Mouse (Mus musculus): ENCODE data around the gene Trmt6. TPM values are rescaled to one million over a fixed set of nuclear protein-coding genes. Genes with fewer than 3 reads are reported as not detected.

The Trmt6 gene
- total RNA-seq (2021) = 10 to 100 TPM; 22.4 to 28.4 TPM
- long read RNA-seq, experiment 1, transcript Trmt6-201 (11 exons, 2,828 nt) = major isoform, 35 of 42 reads
- long read RNA-seq, experiment 1, partial matches to known transcripts = 1 of 42 reads
- long read RNA-seq, experiment 1, other reads (novel, unspliced or antisense) = 6 of 42 reads
- long read RNA-seq, experiment 2, transcript Trmt6-201 (11 exons, 2,828 nt) = major isoform, 22 of 30 reads
- long read RNA-seq, experiment 2, partial matches to known transcripts = 1 of 30 reads
- long read RNA-seq, experiment 2, other reads (novel, unspliced or antisense) = 6 of 30 reads

DNA sequence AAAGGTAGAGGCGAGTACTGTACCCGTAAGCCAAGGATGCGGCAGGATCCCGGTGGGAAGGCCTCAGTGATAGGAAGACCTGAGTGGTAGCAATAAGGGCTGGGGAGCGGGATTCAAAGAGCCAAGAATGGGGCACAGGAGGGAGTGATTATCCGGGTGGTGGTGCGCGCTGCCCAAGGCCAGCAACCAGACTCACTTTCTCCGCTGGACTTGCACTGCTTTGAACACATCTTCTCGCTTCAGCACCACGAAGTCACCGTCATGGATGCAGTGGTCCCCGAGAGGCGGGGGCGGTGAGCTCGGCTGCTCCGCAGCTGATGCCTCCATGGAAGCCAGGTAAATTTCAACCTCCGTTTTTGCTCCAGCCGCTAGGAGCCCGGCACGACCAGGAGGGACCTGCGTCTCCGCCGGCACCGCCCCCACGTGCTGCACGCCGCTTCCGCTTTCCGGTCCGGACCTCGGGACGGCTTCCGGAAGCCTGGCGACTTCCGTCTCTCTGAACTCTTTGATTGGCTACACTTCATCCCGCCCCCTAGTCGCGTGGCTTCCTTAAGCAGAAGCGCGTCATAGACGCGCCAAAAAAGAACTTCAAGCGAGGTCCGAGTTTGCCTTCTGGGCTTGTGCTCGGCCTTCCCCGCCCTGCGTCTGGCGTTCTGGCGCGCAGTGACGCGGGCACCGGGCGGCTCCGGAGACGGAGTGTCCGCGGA lies at the start of gene Trmt6, which contains the start of gene Mcm8:
Trmt6 (minus strand) TSS at position 448 of the 707 bp plus-strand sequence.
Mcm8 (plus strand) TSS at position 534 of the 707 bp plus-strand sequence.
- intact Hi-C loops (cut with DNase I) = loop anchor here (10.0 kb wide), 1 partner anchor 301 kb away; no protein-coding TSS in a partner anchor

DNA sequence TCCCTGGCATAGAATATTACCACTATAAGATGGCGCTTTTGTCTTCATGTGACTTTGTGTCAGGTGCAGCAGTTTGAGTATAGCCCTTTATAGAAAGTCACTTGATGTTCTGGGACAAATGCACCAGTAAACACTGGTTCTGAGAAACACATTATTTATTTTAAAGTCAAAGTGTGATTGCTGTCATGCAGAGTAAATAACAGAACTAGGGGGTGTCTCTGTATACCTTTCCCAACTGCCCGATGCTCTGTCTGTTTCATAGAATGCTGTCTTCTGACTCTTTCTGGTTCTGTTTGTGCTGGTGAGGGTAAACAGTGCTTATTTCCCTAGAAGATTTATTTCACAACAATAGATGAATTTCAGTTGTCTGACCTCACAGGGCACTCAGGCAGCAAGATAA lies 47.5 kb upstream of the Trmt6 start:
- intact Hi-C loops (cut with DNase I) = no loop called here
- no peak for DNase-seq (ENCODE audit: low spot score in 2 of 2)

More for the DNA sequence above, at the start of gene Trmt6, which contains the start of gene Mcm8:
- peak; percentile 90 to 92 for DNase-seq (ENCODE audit: low spot score in 2 of 2)

DNA sequence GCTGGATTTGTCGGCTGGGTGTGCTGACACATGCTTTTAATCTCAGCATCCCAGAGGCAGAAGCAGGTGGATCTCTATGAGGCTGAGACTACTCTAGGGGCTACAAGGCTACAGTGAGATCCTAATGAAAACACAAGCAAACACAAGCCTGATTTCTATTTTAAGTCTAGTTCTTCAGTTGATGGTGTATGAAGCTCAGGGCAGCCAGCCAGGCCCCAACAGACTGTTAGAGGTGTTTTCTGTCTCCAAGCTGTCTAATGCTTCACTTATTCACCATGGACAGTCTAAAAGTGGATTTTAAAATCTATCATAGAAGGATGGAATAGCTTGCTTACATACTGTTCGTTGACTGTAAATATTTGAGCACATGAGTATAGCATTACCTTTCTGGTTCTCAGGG lies 45.6 kb upstream of the Trmt6 start:
- intact Hi-C loops (cut with DNase I) = no loop called here
- peak; percentile 15 to 22 for DNase-seq (ENCODE audit: low spot score in 2 of 2)

DNA sequence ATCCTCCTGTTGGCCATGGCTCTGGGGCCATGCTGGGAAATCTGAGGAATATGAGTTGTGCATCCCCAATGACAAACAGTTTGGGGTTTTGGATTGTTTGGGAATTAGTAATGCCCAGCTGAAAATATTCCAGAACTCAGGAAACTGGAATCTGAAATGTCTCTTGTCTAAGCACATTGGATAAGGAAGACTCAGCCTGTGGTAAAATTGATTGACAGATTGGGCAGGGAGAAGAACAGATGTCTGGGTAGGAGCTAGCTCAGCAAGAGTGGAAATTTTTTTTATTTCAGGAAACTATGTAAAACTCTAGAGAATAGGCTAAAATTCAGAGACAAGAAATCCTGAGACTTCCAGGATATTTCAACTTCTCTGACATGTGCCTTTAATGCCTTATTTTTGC lies 44.6 kb upstream of the Trmt6 start:
- DNase-seq (ENCODE audit: low spot score in 2 of 2) = no peak
- intact Hi-C loops (cut with DNase I) = no loop called here

DNA sequence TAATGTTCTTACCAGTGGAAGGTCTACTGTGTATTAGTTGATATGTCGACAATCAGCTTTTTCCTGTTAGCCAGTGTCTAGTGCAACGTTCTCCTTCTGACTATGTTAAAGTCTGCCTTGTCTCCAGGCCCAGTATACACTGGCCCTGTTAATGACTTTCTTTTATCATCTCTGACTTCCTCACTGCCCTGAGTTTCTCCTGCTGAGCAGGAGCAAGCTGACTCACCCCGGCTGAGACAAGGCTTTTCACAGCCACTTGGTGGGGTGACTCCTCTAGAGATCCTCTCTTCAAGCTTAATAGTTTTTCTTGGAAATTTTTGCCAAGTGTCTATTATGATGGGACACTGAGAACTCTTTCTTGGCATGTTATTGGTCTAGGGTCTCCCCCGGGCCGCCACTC lies 40.5 kb upstream of the Trmt6 start:
- intact Hi-C loops (cut with DNase I) = no loop called here
- DNase-seq (ENCODE audit: low spot score in 2 of 2) = no peak

DNA sequence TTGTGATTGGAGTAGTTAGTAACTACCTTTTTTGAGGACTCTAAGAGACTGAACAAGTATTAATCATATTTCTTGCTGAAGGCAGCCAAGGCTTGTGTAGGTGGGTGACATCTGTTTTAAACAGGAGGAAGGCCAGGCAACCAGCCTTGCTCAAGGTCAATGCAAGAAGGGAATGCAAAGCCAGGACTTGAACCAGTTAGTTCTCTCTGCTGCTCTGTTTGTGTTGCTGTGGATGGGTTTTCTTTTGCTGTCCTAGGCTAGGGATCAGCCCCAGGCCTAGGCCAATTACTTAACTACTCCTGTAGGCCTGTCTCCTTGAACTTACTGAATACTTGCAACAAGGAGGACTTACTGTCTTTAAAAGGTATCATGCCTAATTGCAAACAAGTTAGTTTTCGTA lies 37.2 kb upstream of the Trmt6 start:
- intact Hi-C loops (cut with DNase I) = no loop called here
- no peak for DNase-seq (ENCODE audit: low spot score in 2 of 2)

DNA sequence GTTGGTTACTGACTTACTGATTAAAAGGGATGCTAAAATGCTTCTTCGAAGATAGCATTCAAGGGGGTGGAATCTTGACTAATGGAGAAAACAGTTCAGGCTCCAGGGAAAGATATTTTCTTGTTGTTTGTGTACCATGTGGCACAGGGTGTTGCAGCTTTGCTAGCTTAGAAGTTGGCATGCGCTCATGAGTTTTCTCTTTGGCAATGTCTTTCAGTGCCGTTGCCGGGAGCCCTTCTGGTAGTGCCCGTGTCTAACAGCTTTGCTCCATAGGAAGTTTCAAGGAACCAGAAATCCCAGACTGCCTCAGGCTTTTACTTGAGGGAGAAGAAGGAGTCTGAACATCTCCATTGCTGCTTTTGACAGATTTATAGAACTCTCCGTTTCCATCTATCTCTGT lies 33.3 kb upstream of the Trmt6 start:
- intact Hi-C loops (cut with DNase I) = no loop called here
- no peak for DNase-seq (ENCODE audit: low spot score in 2 of 2)

DNA sequence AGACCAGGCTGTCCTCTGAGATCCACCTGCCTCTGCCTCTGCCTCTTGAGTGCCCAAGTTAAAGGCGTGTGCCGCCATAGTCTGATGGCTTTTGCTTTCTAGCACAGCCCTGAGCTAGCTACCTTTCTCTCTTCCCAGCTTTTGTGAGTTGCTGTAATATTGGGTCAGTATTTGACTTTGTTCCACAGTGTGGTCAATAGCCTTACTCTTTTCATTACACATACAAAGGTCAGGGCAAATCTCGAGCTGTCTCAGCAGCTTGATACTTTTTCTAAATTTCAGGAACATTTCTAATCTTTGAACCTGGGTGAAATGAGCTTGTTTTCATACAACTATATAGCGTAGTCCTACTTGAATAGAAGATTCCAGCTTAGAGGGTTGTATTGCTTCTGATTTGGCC lies 32.5 kb upstream of the Trmt6 start:
- no peak for DNase-seq (ENCODE audit: low spot score in 2 of 2)
- intact Hi-C loops (cut with DNase I) = no loop called here

DNA sequence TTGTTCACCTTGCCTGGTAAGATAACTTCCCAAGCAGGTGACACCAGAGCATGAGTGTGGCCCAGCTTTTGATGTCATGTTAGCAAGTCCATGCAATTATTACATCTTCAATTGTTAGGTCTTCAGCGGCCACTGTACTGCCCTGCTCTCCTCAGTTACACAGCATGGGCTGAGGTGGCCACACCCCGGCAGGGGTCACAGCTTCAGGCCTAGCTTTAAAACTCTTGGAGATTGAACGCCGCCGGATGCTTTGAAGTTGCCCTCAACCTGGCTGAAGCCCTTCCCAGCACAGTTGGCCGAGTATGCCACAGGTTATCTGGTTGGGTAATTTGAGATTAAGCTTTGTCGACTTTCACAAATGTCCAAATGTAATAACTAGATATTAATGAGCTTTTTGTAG lies 31.7 kb upstream of the Trmt6 start:
- intact Hi-C loops (cut with DNase I) = loop anchor here (2.0 kb wide), 1 partner anchor 55 kb away; no protein-coding TSS in a partner anchor
- DNase-seq (ENCODE audit: low spot score in 2 of 2) = no peak

DNA sequence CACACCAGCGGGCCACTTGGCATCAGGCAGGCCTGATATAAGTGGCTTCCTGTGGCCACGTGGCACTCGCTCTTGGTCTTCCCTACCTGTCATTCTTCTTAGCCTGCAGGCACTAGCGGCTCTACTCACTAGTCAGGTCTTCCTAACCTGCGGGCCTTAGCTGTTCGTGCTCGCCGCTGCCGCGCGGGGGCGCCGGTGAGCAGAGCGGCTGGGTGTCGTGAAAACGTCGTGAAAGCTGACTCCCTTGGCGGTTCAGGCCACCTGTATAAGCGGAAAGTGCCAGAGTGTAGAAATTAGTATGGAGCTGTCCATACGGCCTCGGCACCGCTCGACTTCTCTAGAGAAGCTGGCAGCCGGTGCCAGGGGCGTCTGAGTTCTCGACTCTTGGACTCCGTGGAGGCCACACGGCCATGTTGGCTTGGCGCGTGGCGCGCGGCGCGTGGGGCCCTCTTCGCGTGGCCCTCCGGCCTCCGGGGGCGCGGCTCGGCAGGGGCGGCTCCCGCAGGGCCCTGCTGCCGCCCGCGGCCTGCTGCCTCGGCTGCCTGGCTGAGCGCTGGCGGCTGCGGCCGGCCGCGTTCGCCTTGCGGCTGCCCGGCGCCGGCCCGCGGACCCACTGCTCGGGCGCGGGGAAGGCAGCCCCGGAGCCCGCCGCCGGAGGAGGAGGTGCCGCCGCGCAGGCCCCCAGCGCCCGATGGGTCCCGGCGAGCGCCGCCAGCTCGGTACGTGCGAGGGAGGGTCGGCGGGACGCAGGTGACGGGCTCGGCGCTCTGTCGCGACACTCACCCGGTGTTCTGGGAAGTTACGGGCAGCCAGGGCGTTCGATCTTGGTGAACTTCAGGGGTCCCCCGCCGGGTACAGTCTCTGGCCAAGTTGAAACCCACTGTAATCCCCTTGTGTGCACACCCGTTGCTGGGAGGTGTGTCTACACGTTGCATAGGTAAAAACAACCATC lies 30.8 kb upstream of the Trmt6 start, which contains the start of gene Crls1:
Crls1 (plus strand) TSS at position 260 of the 952 bp plus-strand sequence.
- intact Hi-C loops (cut with DNase I) = loop anchor here (2.0 kb wide), 1 partner anchor 56 kb away; no protein-coding TSS in a partner anchor
- peak; percentile 97 for DNase-seq (ENCODE audit: low spot score in 2 of 2)

DNA sequence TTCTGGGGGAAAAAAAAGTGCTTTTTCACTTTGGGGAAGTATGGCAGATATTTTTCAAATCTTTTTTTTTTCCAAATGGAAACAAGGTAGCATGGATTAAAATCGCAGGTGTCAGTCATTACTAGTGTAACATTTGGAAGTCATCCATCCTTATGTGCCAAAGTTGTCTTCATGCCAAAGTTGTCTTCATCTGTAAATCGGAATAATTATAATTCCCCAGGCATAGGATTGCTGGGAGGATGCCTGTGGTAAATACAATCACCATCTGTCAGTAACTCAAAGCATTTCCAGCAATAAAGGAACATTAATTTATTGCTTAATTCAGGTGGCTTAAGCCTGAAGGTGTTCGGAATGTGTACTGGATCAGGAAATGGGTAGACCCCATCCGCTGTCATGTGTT lies 25.2 kb upstream of the Trmt6 start:
- intact Hi-C loops (cut with DNase I) = no loop called here
- DNase-seq (ENCODE audit: low spot score in 2 of 2) = no peak

DNA sequence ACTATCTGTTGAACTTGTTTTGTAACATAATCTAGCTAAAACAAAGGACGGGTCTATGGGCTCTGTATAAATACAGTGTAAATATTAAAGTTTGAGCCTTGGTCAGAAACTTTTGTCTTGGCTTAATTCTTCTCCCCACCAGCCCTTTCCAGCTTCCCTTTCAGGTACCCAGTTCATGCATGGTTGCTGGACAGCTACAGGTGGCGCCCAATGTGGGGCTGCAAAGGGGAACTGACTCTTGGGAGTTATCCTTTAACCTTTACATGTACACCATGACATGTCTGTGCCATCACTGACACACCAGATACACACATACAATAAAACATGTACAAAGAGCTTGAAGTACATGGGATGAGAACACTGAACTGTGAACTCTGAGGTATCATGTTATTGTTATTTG lies 12.9 kb downstream of the Trmt6 start:
- intact Hi-C loops (cut with DNase I) = no loop called here
- DNase-seq (ENCODE audit: low spot score in 2 of 2) = no peak

DNA sequence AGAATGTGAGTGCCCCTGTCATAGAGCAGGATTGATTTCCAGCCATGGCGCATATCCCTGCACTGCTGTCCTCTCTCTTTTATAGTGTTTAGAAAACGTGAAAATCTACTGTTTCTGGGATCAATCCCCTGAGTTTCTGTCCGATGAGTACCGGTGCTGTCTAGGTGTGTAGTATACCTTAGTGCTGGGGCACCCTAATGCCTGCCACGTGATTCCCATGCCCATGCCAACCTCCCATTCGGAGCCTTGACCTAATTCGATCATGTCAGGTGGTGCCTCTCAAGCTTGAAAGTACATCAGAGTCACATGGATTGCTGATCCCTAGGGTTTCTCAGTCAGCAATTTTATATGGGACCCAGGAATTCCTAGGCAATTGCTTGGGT lies 21.7 kb downstream of the Trmt6 start:
- intact Hi-C loops (cut with DNase I) = loop anchor here (5.0 kb wide), 1 partner anchor 227 kb away; no protein-coding TSS in a partner anchor
- DNase-seq (ENCODE audit: low spot score in 2 of 2) = no peak

DNA sequence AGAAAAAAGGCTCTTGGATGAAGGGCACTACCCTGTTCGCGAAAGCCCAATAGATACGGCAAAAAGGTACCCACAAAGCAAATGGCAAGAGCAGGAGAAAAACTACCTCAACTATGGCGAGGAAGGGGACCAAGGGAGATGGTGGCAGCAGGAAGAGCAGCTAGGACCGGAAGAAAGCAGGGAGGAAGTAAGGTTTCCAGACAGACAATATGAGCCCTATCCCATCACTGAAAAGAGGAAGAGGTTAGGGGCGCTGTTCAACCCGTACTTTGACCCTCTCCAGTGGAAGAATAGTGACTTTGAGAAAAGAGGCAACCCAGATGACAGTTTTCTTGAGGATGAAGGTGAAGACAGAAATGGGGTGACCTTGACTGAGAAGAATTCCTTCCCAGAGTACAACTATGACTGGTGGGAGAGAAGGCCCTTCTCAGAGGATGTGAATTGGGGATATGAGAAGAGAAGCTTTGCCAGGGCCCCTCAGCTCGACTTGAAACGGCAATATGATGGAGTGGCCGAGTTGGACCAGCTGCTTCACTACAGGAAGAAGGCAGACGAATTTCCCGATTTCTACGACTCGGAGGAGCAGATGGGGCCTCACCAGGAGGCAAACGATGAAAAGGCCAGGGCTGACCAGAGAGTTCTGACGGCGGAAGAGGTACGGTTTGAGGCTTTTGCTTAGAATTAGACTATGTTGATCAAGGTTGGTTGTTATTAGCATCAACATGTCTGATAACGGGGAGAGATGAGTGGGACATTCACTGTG lies 22.2 kb downstream of the Trmt6 start:
- DNase-seq (ENCODE audit: low spot score in 2 of 2) = no peak
- intact Hi-C loops (cut with DNase I) = loop anchor here (5.0 kb wide), 1 partner anchor 226 kb away; no protein-coding TSS in a partner anchor

DNA sequence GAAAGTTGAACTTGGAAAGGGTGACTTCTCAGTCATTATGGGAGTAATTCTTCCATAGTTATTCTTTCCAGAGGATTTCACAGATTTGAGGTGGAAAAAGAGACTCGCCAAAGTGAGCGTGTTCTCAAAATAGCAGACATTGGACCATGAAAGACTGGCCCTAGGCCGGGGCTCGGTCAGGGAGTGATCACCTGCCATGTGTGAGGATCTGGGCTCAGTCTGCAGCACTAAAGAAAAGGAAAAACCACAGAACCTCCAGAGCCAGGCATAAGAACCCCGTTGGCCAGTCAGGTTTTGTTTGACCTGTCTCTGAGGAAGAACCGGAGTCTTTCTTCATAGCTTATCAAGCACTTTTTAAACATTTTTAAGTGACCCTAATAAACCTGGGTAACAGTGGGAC lies 31.8 kb downstream of the Trmt6 start:
- intact Hi-C loops (cut with DNase I) = loop anchor here (5.0 to 10.0 kb wide), 3 partner anchors 67 to 269 kb away; no protein-coding TSS in a partner anchor
- no peak for DNase-seq (ENCODE audit: low spot score in 2 of 2)

DNA sequence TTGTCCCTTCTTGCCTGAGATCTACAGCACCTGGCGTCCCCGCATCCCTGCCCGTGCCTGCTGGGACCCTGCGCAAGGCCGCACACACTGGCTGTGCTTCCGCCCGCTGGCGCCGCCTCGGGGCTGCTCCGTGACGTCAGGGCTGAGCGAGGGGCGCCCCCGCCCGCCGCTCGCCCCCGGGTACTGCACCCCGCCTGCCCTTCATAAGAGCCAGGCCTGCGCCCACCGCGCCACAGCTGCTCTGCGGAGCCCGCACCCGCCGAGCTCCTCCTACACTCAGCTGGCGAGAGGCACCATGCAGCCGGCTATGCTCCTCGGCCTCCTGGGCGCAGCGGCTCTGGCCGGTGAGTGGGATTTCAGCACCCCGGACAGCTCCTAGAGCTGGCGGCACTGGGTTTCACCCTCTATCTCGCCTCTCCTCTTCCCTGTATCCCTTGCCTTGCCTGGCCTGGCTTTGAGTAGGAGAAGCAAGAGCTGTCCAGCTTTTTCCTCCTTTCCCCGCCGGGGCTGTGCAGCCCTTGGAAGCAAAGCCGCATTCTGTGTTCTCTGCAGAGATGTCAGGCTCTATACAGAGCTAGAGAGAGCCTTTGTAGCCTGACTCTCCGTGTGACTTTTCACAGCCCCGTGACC lies 34.3 kb downstream of the Trmt6 start:
- intact Hi-C loops (cut with DNase I) = loop anchor here (5.0 to 10.0 kb wide), 3 partner anchors 64 to 267 kb away; no protein-coding TSS in a partner anchor

DNA sequence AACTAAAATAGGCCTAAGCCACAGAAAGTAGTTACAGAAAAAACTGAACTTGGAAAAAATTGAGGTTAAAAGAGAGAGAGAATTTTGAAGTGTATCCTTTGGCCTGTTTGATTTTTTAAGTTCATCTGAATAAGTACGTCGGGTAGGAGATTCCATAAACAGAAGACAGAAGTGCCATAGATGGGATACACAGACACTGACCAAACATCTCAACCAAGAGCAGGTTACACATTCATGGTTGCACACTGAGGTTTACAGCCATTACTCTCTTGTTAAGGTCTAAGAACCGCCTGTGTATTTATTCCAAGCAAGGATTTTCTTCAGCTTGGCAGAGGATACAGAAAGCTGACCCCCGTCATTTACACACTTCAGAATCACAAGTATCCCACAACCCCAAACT lies 34.9 kb downstream of the Trmt6 start, which contains the start of gene Chgb:
Chgb (plus strand) TSS at position 301 of the 400 bp plus-strand sequence.
- DNase-seq (ENCODE audit: low spot score in 2 of 2) = no peak
- intact Hi-C loops (cut with DNase I) = loop anchor here (5.0 to 10.0 kb wide), 3 partner anchors 64 to 266 kb away; no protein-coding TSS in a partner anchor

More for the DNA sequence above, 34.3 kb downstream of the Trmt6 start:
- DNase-seq (ENCODE audit: low spot score in 2 of 2) = peak; percentile 86 to 88

DNA sequence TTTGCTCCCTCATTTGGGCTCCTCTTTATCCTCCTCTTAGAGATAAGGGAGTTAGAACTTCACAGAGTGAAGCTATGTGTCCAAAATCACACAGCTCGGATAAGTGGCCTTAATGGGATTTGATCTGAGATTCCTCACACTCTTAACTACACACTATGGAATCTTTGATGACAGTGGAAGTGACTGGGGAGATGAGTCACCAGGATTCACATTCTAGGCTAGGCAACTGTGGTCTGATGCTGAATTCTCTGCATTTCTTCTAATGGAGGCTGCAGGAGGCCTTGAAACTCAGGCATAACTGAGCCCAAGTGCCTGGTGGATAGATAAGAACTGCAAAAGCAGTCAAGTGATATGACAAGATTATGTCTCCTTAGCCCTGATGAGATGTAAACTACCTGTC lies 45.0 kb downstream of the Trmt6 start:
- DNase-seq (ENCODE audit: low spot score in 2 of 2) = no peak
- intact Hi-C loops (cut with DNase I) = no loop called here
